Mouse (Mus musculus) bone marrow macrophage, adult 2 months (primary cell): ENCODE data around the gene Sypl2. TPM values are rescaled to one million over a fixed set of nuclear protein-coding genes. Genes with fewer than 3 reads are reported as not detected.
A peak's percentile ranks its signal among the peaks of the same experiment; 100 is the strongest.
"Not testable (repeated sequence)": the region's sequence is repeated elsewhere in the genome, so short reads cannot be mapped to it uniquely, and the experiment has no call there.

ENCODE experiments used
- H3K27ac ChIP-seq: 2 replicates; pipeline ENCODE4 v1.5.1; 2012; ENCODE audit warnings: low read depth, low read length; ENCODE audit not compliant: insufficient read depth
- H3K4me1 ChIP-seq: 2 replicates; pipeline ENCODE4 v1.6.1; 2012; ENCODE audit warnings: low read length; ENCODE audit not compliant: control insufficient read depth, insufficient read depth
- H3K4me3 ChIP-seq: 2 replicates; pipeline ENCODE4 v1.5.1; 2012; ENCODE audit warnings: mild to moderate bottlenecking, low read length, moderate library complexity; ENCODE audit not compliant: insufficient read depth
- CTCF ChIP-seq: IDR thresholded peaks from 2 replicates; pipeline ENCODE4 v1.5.1; 2012; ENCODE audit warnings: low read depth, mild to moderate bottlenecking, low read length, moderate library complexity
- POLR2A ChIP-seq: IDR thresholded peaks from 2 replicates; pipeline ENCODE4 v1.6.1; 2012; ENCODE audit warnings: mild to moderate bottlenecking, low read depth, low read length, borderline replicate concordance
- polyA plus RNA-seq: library from polyadenylated mRNA; stranded (reverse); fragments of >200 nt; gene quantifications from 2 replicates; pipeline ENCODE4 v1.2.4, GENCODE M21; 2012; ENCODE audit not compliant: missing spikeins, insufficient read depth, insufficient read length

The Sypl2 gene
- polyA plus RNA-seq: not detected in 2 replicates

- peak within 1 kb of the TSS; percentile 46 for H3K4me3 ChIP-seq
- H3K27ac ChIP-seq: no peak within 1 kb of the TSS
- TF ChIP-seq POLR2A (no peak), CTCF (no peak)
- H3K4me1 ChIP-seq: peaks cover 5% of the 10 kb centered on the region
Observed at GRCm38 (mm10) chr3:108226558-108227350, at the start of gene Sypl2. Sypl2 (minus strand) TSS chr3:108226648.

- no peak for TF ChIP-seq CTCF
- no peak for TF ChIP-seq POLR2A
- Histone ChIP-seq H3K4me1 (peaks cover 15% of the 10 kb centered on the region), H3K27ac (no peak overlapping the region), H3K4me3 (no peak overlapping the region)
Observed at GRCm38 (mm10) chr3:108259319-108259718, 32.9 kb upstream of the Sypl2 start.

- Histone ChIP-seq H3K4me3 (peak overlapping the region; percentile 82), H3K4me1 (peaks cover 15% of the 10 kb centered on the region), H3K27ac (peak overlapping the region; percentile 56)
- TF ChIP-seq CTCF: no peak
- TF ChIP-seq POLR2A: no peak
Observed at GRCm38 (mm10) chr3:108257831-108258500, 31.5 kb upstream of the Sypl2 start.

GRCm38 (mm10) chr3:108256719-108257637, 30.5 kb upstream of the Sypl2 start, which contains the start of gene Psma5:
Psma5 (plus strand) TSS chr3:108256926.
- Histone ChIP-seq H3K4me3 (peak within 1 kb of the TSS; percentile 82), H3K27ac (peak within 1 kb of the TSS; percentile 56), H3K4me1 (peaks cover 15% of the 10 kb centered on the region)
- TF ChIP-seq CTCF: no peak
- no peak for TF ChIP-seq POLR2A

GRCm38 (mm10) chr3:108246857-108247256, 20.4 kb upstream of the Sypl2 start:
- no peak overlapping the region for H3K27ac ChIP-seq
- TF ChIP-seq CTCF (no peak), POLR2A (no peak)
- H3K4me1 ChIP-seq: peaks cover 8% of the 10 kb centered on the region
- no peak overlapping the region for H3K4me3 ChIP-seq

GRCm38 (mm10) chr3:108241243-108241839, 14.9 kb upstream of the Sypl2 start:
- Histone ChIP-seq H3K4me1 (no peaks in the 10 kb centered on the region; the same call in 1 of the 2 replicates), H3K4me3 (no peak overlapping the region), H3K27ac (no peak overlapping the region)
- no peak for TF ChIP-seq POLR2A
- no peak for TF ChIP-seq CTCF

GRCm38 (mm10) chr3:108237474-108238102, 11.1 kb upstream of the Sypl2 start:
- peaks cover 10% of the 10 kb centered on the region for H3K4me1 ChIP-seq
- not testable (repeated sequence) for H3K27ac ChIP-seq, H3K4me3 ChIP-seq
- TF ChIP-seq CTCF: peak; percentile 29; the same call in 1 of the 2 replicates

- H3K27ac ChIP-seq: peak overlapping the region; percentile 69
- H3K4me3 ChIP-seq: no peak overlapping the region
- H3K4me1 ChIP-seq: peaks cover 19% of the 10 kb centered on the region
- TF ChIP-seq POLR2A: no peak
- TF ChIP-seq CTCF: no peak
Observed at GRCm38 (mm10) chr3:108231646-108232045, 5.2 kb upstream of the Sypl2 start.

GRCm38 (mm10) chr3:108227521-108227920, 1.1 kb upstream of the Sypl2 start:
- peaks cover 8% of the 10 kb centered on the region for H3K4me1 ChIP-seq
- TF ChIP-seq CTCF (no peak), POLR2A (no peak)

More at GRCm38 (mm10) chr3:108227521-108227920, 1.1 kb upstream of the Sypl2 start:
- no peak overlapping the region for H3K4me3 ChIP-seq
- no peak overlapping the region for H3K27ac ChIP-seq
